Mouse (Mus musculus): ENCODE data around the gene Gm5737.

DNA sequence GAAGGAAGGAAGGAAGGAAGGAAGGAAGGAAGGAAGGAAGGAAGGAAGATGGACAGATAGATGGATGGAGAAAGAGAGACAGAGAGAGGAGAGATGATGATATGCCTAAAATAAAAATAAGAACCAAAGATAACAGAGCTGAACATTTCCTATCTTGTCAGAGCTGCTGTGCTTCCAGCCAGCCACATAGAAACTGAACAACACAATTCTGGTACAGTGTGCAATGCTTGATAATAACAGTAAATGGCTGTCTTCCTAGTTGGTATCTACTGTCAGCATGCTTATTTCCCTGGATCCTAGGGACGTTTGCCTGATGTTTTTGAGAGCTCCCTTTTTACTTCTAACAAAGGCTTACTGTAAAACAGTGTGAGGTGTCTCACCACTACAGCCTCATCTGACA lies 40.8 kb upstream of the Gm5737 start:
- TF ChIP-seq CTCF (conservative IDR thresholded peaks at IDR 0.05; ENCODE audit: insufficient read depth, insufficient read length, low read depth, low read length) (no peak), POLR2A (IDR thresholded peaks at IDR 0.05; ENCODE audit: low read depth, low read length) (no peak)
